Mouse (Mus musculus): ENCODE data around the gene Camta2.

GRCm38 (mm10) chr11:70657573-70657972 lies 30.3 kb downstream of the Camta2 start:
- TF ChIP-seq USF1 (IDR thresholded peaks at IDR 0.05; ENCODE audit: low read depth) (no peak), MYOD1 (IDR thresholded peaks at IDR 0.05; ENCODE audit: control insufficient read depth in 1 of 3, insufficient read length in 2 of 3, low read depth in 2 of 3) (peak in 1 of 3 experiments; percentile 9), CEBPB (IDR thresholded peaks at IDR 0.05; ENCODE audit: insufficient read depth, poor library complexity, severe bottlenecking) (no peak), MYOG (IDR thresholded peaks at IDR 0.05; ENCODE audit: control insufficient read depth in 1 of 3, insufficient read depth in 1 of 3, insufficient read length in 2 of 3, low read depth in 2 of 3) (peak in 1 of 3 experiments; percentile 40), POLR2A (IDR thresholded peaks at IDR 0.05; ENCODE audit: insufficient read length, low read depth) (no peak), MAX (IDR thresholded peaks at IDR 0.05; ENCODE audit: low read depth) (no peak), TCF3 (IDR thresholded peaks at IDR 0.05; ENCODE audit: insufficient read length, low read depth) (no peak), TCF12 (IDR thresholded peaks at IDR 0.05; ENCODE audit: insufficient read depth, poor library complexity, severe bottlenecking) (peak; percentile 45), POLR2AphosphoS2 (IDR thresholded peaks at IDR 0.05; ENCODE audit: insufficient read length, low read depth) (no peak), REST (IDR thresholded peaks at IDR 0.05; ENCODE audit: insufficient read depth, insufficient read length) (no peak), SRF (IDR thresholded peaks at IDR 0.05; ENCODE audit: control insufficient read depth, insufficient read length, low read depth) (no peak)

Data from myocyte (in vitro differentiated cells).